Mouse (Mus musculus): ENCODE measurements around the gene Mrgpra4.

The Mrgpra4 gene

DNA sequence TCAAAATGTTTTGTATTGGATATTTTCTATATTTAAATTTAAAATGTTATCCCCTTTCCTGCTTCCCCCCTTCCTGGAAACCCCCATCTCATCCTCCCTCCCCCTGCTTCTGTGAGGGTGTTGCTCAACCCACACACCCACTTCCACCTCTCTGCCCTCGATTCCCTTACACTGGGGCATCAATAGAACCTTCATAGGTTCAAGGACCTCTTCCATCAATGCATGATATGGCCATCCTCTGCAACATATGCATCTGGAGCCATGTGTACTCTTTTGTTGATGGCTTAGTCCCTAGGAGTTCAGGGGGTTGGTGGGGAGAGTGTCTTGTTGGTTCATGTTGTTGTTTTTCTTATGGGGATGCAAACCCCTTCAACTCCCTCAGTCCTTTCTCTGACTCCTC is at the start of gene Mrgpra4:
TSS of gene Mrgpra4 (minus strand) at position 101 of the 400 bp plus-strand sequence.
- DNase-seq (ENCODE audit: low spot score) = no peak

DNA sequence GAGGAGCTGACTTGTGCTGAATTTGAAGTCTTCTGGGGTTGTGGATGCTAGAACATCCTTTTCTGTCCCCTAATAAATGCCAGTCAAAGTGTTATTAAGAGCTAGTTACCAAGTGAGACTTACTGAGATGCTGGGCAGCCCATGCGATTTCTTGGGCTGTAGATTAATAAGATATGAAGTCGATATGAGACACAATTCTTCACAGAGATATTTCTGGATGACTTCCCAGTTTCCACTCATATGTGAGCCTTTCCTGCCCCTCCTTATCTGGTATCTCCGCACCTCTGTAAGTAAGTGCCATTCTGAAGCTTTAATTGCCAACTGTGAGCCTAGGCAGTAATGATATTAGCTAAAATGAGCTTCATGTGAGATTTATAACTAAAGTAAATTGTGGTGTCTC is 45.6 kb upstream of the Mrgpra4 start, which contains the start of gene Mrgprx1:
TSS of gene Mrgprx1 (minus strand) at position 101 of the 400 bp plus-strand sequence.
- no peak for DNase-seq (ENCODE audit: low spot score)

DNA sequence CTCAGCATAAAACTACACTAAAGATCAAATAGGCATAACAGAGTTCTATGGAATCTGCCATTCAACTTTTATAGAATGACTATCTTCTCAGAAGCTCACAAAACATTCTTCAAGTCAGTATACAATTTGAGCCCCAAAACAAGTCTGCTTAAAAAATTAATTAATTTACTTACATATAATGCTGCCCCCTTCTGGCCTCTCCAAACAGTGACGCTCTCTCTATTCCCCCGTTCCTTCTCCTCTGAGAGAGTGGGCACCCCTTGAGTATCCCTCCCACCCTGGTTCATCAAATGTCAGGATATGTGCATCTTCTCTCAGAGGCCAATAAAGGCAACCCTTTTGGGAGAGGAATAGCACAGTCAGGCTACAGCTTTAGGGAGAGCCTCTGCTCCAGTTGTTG is 36.0 kb upstream of the Mrgpra4 start:
- no peak for DNase-seq (ENCODE audit: low spot score)

DNA sequence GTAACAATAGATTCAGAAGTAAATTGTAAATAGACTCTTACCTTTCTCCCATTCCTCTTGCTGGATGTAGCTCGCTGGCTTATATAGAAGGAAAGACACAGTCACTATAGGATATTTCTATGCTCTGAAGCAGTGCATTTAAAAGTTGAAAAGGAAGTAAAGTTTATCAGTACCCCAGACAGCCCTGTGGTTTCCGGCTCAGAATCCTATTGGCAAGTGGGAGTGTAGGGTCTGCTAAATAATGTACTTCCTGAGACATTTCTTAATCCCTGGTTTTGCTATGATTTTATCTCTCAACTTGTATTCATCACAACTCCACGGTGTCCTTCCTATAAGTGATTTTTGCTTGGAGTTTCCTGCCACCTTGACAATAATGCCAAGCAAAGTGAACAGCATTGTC is 13.8 kb upstream of the Mrgpra4 start:
- no peak for DNase-seq (ENCODE audit: low spot score)

DNA sequence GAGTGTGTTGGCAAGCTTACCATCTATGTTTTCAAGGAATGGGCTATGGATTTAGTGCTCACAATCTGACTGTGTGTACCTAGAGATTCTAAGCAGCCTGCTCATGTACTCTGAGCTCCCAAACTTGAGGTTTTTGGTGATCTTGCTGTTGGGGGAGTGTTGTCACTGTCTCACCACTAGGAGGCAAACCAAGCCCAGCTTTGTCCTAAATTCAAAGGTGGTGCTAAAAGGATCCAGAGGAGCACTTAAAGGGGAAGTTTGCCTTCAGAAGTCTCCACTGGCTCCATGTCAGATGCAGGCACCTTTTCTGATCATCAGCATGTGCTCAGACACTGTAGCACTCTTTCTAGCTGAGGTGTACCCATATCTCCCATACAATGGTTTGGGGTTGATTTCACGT is 4.9 kb upstream of the Mrgpra4 start:
- DNase-seq (ENCODE audit: low spot score) = no peak
